Mouse (Mus musculus): Measurements from ENCODE around the gene Ces1a. TPM values are rescaled to one million over a fixed set of nuclear protein-coding genes. Genes with fewer than 3 reads are reported as not detected.

The Ces1a gene
- polyA plus RNA-seq (2014; fragmentation: Illumina TruSeq; extraction: RNeasy Lipid Tissue Mini Kit (QIAGEN cat#74804); ENCODE audit: low replicate concordance), result not detected

DNA sequence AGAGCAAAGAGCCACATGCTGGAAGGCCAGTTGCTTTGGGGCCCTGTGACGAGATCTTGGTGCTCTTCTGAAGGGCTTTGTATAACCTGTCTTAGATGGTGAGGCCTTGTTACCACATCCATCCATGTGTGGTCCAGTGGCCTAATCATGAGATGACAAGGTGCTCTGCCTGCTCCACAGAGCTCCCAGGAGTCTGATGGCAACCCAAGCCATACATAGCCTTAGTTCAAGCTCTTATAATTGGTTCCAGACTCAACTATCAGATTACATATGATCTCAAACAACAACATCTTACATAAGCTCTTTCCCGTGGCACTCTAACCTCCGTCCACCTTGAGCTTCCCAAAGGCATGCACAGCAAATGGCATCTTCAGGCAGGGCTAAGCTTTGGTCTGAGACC lies at the start of gene Ces1a:
TSS of gene Ces1a (minus strand) at position 101 of the 400 bp plus-strand sequence.

DNA sequence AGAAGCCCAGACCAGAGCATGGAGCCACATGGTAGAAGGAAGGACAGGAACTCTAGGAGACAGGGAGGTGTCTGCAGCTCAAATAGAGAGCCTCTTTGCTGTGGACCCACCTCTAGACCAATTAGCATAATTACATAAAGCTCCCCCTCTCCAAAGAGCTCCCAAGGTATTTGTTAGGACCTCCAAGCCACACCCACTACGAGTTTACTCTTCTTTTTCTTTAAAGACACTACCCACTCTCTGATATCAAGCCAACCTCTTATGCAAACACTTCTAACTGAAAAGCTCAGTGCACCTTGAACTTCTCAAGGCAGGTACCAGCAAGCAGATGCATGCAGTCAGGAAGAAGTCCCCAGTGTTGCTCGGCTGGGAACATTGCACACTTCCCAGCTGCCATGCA lies 31.9 kb upstream of the Ces1a start, which contains the start of gene Ces1b:
TSS of gene Ces1b (minus strand) at position 131 of the 400 bp plus-strand sequence.

Other genes with a start within 250 kb of the Ces1a start
- gene Mmp2, start 220.9 kb downstream of the Ces1a start, polyA plus RNA-seq (2014; fragmentation: Illumina TruSeq; extraction: RNeasy Lipid Tissue Mini Kit (QIAGEN cat#74804); ENCODE audit: low replicate concordance), result 5.8 TPM
- gene Lpcat2, start 192.9 kb downstream of the Ces1a start, polyA plus RNA-seq (2014; fragmentation: Illumina TruSeq; extraction: RNeasy Lipid Tissue Mini Kit (QIAGEN cat#74804); ENCODE audit: low replicate concordance), result 7.6 TPM
- gene Capns2, start 146.8 kb downstream of the Ces1a start, polyA plus RNA-seq (2014; fragmentation: Illumina TruSeq; extraction: RNeasy Lipid Tissue Mini Kit (QIAGEN cat#74804); ENCODE audit: low replicate concordance), result not detected
- 0.07 TPM for gene Slc6a2, start 88.1 kb downstream of the Ces1a start, polyA plus RNA-seq (2014; fragmentation: Illumina TruSeq; extraction: RNeasy Lipid Tissue Mini Kit (QIAGEN cat#74804); ENCODE audit: low replicate concordance)
- gene Ces1b, start 31.8 kb upstream of the Ces1a start, polyA plus RNA-seq (2014; fragmentation: Illumina TruSeq; extraction: RNeasy Lipid Tissue Mini Kit (QIAGEN cat#74804); ENCODE audit: low replicate concordance), result not detected
- 1.2 TPM for gene Ces1c, start 83.1 kb upstream of the Ces1a start, polyA plus RNA-seq (2014; fragmentation: Illumina TruSeq; extraction: RNeasy Lipid Tissue Mini Kit (QIAGEN cat#74804); ENCODE audit: low replicate concordance)
- gene Ces1d, start 149.6 kb upstream of the Ces1a start, polyA plus RNA-seq (2014; fragmentation: Illumina TruSeq; extraction: RNeasy Lipid Tissue Mini Kit (QIAGEN cat#74804); ENCODE audit: low replicate concordance), result 28.6 TPM
- gene Ces1e, start 181.4 kb upstream of the Ces1a start, polyA plus RNA-seq (2014; fragmentation: Illumina TruSeq; extraction: RNeasy Lipid Tissue Mini Kit (QIAGEN cat#74804); ENCODE audit: low replicate concordance), result 47.1 TPM
- gene Ces1f, start 231.6 kb upstream of the Ces1a start, polyA plus RNA-seq (2014; fragmentation: Illumina TruSeq; extraction: RNeasy Lipid Tissue Mini Kit (QIAGEN cat#74804); ENCODE audit: low replicate concordance), result 286 TPM

Data from small intestine, adult 10 weeks (tissue).